Mouse (Mus musculus): ENCODE measurements at regions not wholly inside any gene's neighbourhood (a gene's known extent, or its start where the extent isn't known, plus 50 kb on each side); places are given as distances from the start of the nearest gene placed in this dataset.

- in situ Hi-C loops (cut with MboI; ENCODE audit: low pct_ligation_motif_present, low pct_unique_long_range_greater_than_20kb, low sequenced_read_pairs), result no loop called here
- TF ChIP-seq PAX5 (IDR thresholded peaks at IDR 0.05; ENCODE audit: low read length) (no peak), TCF12 (IDR thresholded peaks at IDR 0.05; ENCODE audit: low read depth, low read length) (no peak), ZMIZ1 (IDR thresholded peaks at IDR 0.05; ENCODE audit: low read depth, low read length) (no peak), HCFC1 (IDR thresholded peaks at IDR 0.05; ENCODE audit: low read depth, low read length) (no peak), CHD1 (IDR thresholded peaks at IDR 0.05; ENCODE audit: low read depth, low read length) (no peak), POLR2AphosphoS2 (IDR thresholded peaks at IDR 0.05; ENCODE audit: low read depth, low read length) (no peak), IRF4 (IDR thresholded peaks at IDR 0.05; ENCODE audit: low read depth, low read length) (no peak), CTCF (conservative IDR thresholded peaks at IDR 0.05 in 1 of 2, IDR thresholded peaks at IDR 0.05 in 1 of 2; ENCODE audit: low read depth in 2 of 2, low read length in 2 of 2) (no peak), SMC3 (IDR thresholded peaks at IDR 0.05; ENCODE audit: low read depth, low read length) (no peak), MXI1 (IDR thresholded peaks at IDR 0.05; ENCODE audit: low read depth, low read length) (no peak), BHLHE40 (IDR thresholded peaks at IDR 0.05; ENCODE audit: low read depth, low read length) (no peak), MAX (IDR thresholded peaks at IDR 0.05; ENCODE audit: low read length) (no peak), E2F4 (IDR thresholded peaks at IDR 0.05; ENCODE audit: insufficient replicate concordance, low read depth, low read length) (no peak), JUND (conservative IDR thresholded peaks at IDR 0.05; ENCODE audit: low read depth, low read length) (no peak), GABPA (IDR thresholded peaks at IDR 0.05; ENCODE audit: insufficient replicate concordance, low read depth, low read length) (no peak), USF1 (IDR thresholded peaks at IDR 0.05; ENCODE audit: low read depth, low read length) (no peak), JUN (IDR thresholded peaks at IDR 0.05; ENCODE audit: insufficient read depth, low read depth, low read length) (no peak), USF2 (conservative IDR thresholded peaks at IDR 0.05; ENCODE audit: low read depth, low read length) (no peak), MAFK (IDR thresholded peaks at IDR 0.05; ENCODE audit: insufficient replicate concordance, low read length) (no peak), NRF1 (IDR thresholded peaks at IDR 0.05; ENCODE audit: low read depth, low read length) (no peak)
- H3K27ac ChIP-seq (ENCODE audit: insufficient read depth, low read depth), result no peak overlapping the region
- H3K36me3 ChIP-seq (replicated peaks in 1 of 2; ENCODE audit: control insufficient read depth in 1 of 2, insufficient read depth in 1 of 2, low read length in 1 of 2), result no peaks in the 10 kb centered on the region
- peaks cover 42% of the 10 kb centered on the region for H3K9me3 ChIP-seq (replicated peaks; ENCODE audit: low read length)
- H3K9ac ChIP-seq (ENCODE audit: insufficient read depth, low read depth), result no peak overlapping the region
- no peak overlapping the region for H3K4me2 ChIP-seq (ENCODE audit: insufficient read depth, low read depth, poor library complexity, severe bottlenecking)
- no peak overlapping the region for H3K4me3 ChIP-seq (replicated peaks in 1 of 3; ENCODE audit: low read depth in 2 of 3, low read length in 2 of 3, poor library complexity in 1 of 3)
- no peaks in the 10 kb centered on the region for H3K79me2 ChIP-seq (replicated peaks; ENCODE audit: control insufficient read depth, extremely low read depth, insufficient read depth, poor library complexity, severe bottlenecking)
- H3K27me3 ChIP-seq (replicated peaks), result no peaks in the 10 kb centered on the region
- DNase-seq (ENCODE audit: extremely low read depth), result no peak
- dilution Hi-C loops (cut with MboI; ENCODE audit: extremely low pct_ligation_motif_present, extremely low pct_unique_long_range_greater_than_20kb, low sequenced_read_pairs), result no loop called here
- no peaks in the 10 kb centered on the region for H3K4me1 ChIP-seq (ENCODE audit: control insufficient read depth in 1 of 2, insufficient read depth in 2 of 2)
These were observed 893.8 kb downstream of the Poteg start for GRCm38 (mm10) chr8:28341236-28341635.

- dilution Hi-C loops (cut with MboI; ENCODE audit: extremely low pct_ligation_motif_present, extremely low pct_unique_long_range_greater_than_20kb, low sequenced_read_pairs) (no loop called here), in situ Hi-C loops (cut with MboI; ENCODE audit: low pct_ligation_motif_present, low pct_unique_long_range_greater_than_20kb, low sequenced_read_pairs) (no loop called here)
- Histone ChIP-seq H3K9ac (ENCODE audit: insufficient read depth, low read depth) (no peak overlapping the region), H3K4me2 (ENCODE audit: insufficient read depth, low read depth, poor library complexity, severe bottlenecking) (no peak overlapping the region), H3K4me1 (ENCODE audit: control insufficient read depth in 1 of 2, insufficient read depth in 2 of 2) (no peaks in the 10 kb centered on the region), H3K36me3 (replicated peaks in 1 of 2; ENCODE audit: control insufficient read depth in 1 of 2, insufficient read depth in 1 of 2, low read length in 1 of 2) (no peaks in the 10 kb centered on the region), H3K79me2 (replicated peaks; ENCODE audit: control insufficient read depth, extremely low read depth, insufficient read depth, poor library complexity, severe bottlenecking) (no peaks in the 10 kb centered on the region), H3K9me3 (replicated peaks; ENCODE audit: low read length) (peaks cover 28% of the 10 kb centered on the region), H3K4me3 (replicated peaks in 1 of 3; ENCODE audit: low read depth in 2 of 3, low read length in 2 of 3, poor library complexity in 1 of 3) (no peak overlapping the region), H3K27me3 (replicated peaks) (no peaks in the 10 kb centered on the region), H3K27ac (ENCODE audit: insufficient read depth, low read depth) (no peak overlapping the region)
- DNase-seq (ENCODE audit: extremely low read depth), result no peak
- TF ChIP-seq HCFC1 (IDR thresholded peaks at IDR 0.05; ENCODE audit: low read depth, low read length) (no peak), NRF1 (IDR thresholded peaks at IDR 0.05; ENCODE audit: low read depth, low read length) (no peak), RAD21 (IDR thresholded peaks at IDR 0.05; ENCODE audit: low read depth, low read length) (no peak), CTCF (conservative IDR thresholded peaks at IDR 0.05 in 1 of 2, IDR thresholded peaks at IDR 0.05 in 1 of 2; ENCODE audit: low read depth in 2 of 2, low read length in 2 of 2) (no peak), KAT2A (IDR thresholded peaks at IDR 0.05; ENCODE audit: insufficient replicate concordance, low read length) (no peak), BHLHE40 (IDR thresholded peaks at IDR 0.05; ENCODE audit: low read depth, low read length) (no peak), MEF2A (IDR thresholded peaks at IDR 0.05; ENCODE audit: borderline replicate concordance, low read depth, low read length) (no peak), GABPA (IDR thresholded peaks at IDR 0.05; ENCODE audit: insufficient replicate concordance, low read depth, low read length) (no peak), NELFE (IDR thresholded peaks at IDR 0.05; ENCODE audit: low read depth, low read length) (no peak)
These were observed 919.0 kb downstream of the Poteg start for GRCm38 (mm10) chr8:28366470-28366869.
